Mouse (Mus musculus) right cerebral cortex, postnatal 36 days (tissue): ENCODE data around the gene Slc8a1.
A peak's percentile ranks its signal among the peaks of the same experiment; 100 is the strongest.

Experiments used
- DNase-seq, 2 experiments: peaks; one replicate each; pipeline ENCODE4 v3.0.0; 2022; ENCODE audit warnings: low spot score in 2 of 2, mixed read lengths in 1 of 2

Slc8a1 gene

GRCm38 (mm10) chr17:81669062-81669815, 68.9 kb downstream of the Slc8a1 start:
- peak; percentile 29 to 42 for DNase-seq

GRCm38 (mm10) chr17:81668466-81668865, 69.7 kb downstream of the Slc8a1 start:
- DNase-seq = no peak

GRCm38 (mm10) chr17:81667935-81668334, 70.2 kb downstream of the Slc8a1 start:
- no peak for DNase-seq

GRCm38 (mm10) chr17:81666551-81666950, 71.6 kb downstream of the Slc8a1 start:
- DNase-seq = no peak

- DNase-seq = no peak
Measured at GRCm38 (mm10) chr17:81664916-81665315, 73.3 kb downstream of the Slc8a1 start.

GRCm38 (mm10) chr17:81657828-81658227, 80.3 kb downstream of the Slc8a1 start:
- DNase-seq = no peak

- no peak for DNase-seq
Measured at GRCm38 (mm10) chr17:81654548-81654947, 83.6 kb downstream of the Slc8a1 start.

GRCm38 (mm10) chr17:81652958-81653357, 85.2 kb downstream of the Slc8a1 start:
- no peak for DNase-seq

- no peak for DNase-seq
Measured at GRCm38 (mm10) chr17:81636822-81637221, 101.4 kb downstream of the Slc8a1 start.

- no peak for DNase-seq
Measured at GRCm38 (mm10) chr17:81630471-81630870, 107.7 kb downstream of the Slc8a1 start.

- DNase-seq = no peak
Measured at GRCm38 (mm10) chr17:81621188-81621644, 117.0 kb downstream of the Slc8a1 start.

GRCm38 (mm10) chr17:81618461-81618860, 119.7 kb downstream of the Slc8a1 start:
- DNase-seq = peak in 1 of 2 experiments; percentile 16

GRCm38 (mm10) chr17:81616326-81616725, 121.9 kb downstream of the Slc8a1 start:
- no peak for DNase-seq

GRCm38 (mm10) chr17:81615391-81615790, 122.8 kb downstream of the Slc8a1 start:
- no peak for DNase-seq

- DNase-seq = no peak
Measured at GRCm38 (mm10) chr17:81607515-81607914, 130.7 kb downstream of the Slc8a1 start.

GRCm38 (mm10) chr17:81606084-81606483, 132.1 kb downstream of the Slc8a1 start:
- no peak for DNase-seq

GRCm38 (mm10) chr17:81605219-81605660, 132.9 kb downstream of the Slc8a1 start:
- no peak for DNase-seq

- DNase-seq = no peak
Measured at GRCm38 (mm10) chr17:81599072-81599471, 139.1 kb downstream of the Slc8a1 start.

GRCm38 (mm10) chr17:81589791-81590190, 148.4 kb downstream of the Slc8a1 start:
- no peak for DNase-seq

- no peak for DNase-seq
Measured at GRCm38 (mm10) chr17:81586759-81587158, 151.4 kb downstream of the Slc8a1 start.

GRCm38 (mm10) chr17:81579728-81580425, 158.3 kb downstream of the Slc8a1 start:
- DNase-seq = no peak

- no peak for DNase-seq
Measured at GRCm38 (mm10) chr17:81576893-81577292, 161.3 kb downstream of the Slc8a1 start.
